Mouse (Mus musculus) B cell, adult 2 months (primary cell): ENCODE measurements at regions not wholly inside any gene's neighbourhood (a gene's known extent, or its start where the extent isn't known, plus 50 kb on each side); places are given as distances from the start of the nearest gene placed in this dataset.

ENCODE experiments used
- DNase-seq, 2 experiments: peaks; one replicate each; pipeline ENCODE4 v3.0.0; 2022

GRCm38 (mm10) chr11:112140495-112140894 lies 641.5 kb upstream of the Sox9 start:
- no peak for DNase-seq

- no peak for DNase-seq
These were observed 641.1 kb upstream of the Sox9 start for GRCm38 (mm10) chr11:112140912-112141311.

- no peak for DNase-seq
These were observed 630.0 kb upstream of the Sox9 start for GRCm38 (mm10) chr11:112152051-112152450.

DNA sequence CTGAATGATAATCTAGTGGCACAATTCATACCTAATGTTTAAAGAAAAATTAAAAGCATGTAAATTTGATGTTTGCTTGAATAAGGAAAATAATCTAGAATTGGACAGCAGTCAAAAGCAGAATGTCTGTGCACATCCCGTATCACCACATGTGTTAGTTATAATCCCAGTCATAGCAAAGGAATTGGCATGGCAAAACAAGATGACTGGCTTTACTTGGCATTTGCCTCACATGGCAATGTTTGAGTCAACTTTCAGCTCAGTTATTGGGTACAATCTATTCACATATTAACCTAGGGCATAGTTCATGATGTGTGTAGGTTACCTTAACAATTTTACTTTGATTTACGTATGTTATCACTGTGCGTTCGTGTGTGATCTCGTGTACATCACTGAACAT lies 628.8 kb upstream of the Sox9 start:
- no peak for DNase-seq

- DNase-seq, result peak; percentile 1 to 6
These were observed 627.2 kb upstream of the Sox9 start for GRCm38 (mm10) chr11:112154712-112155319.

- DNase-seq, result peak; percentile 3 to 18
These were observed 626.6 kb upstream of the Sox9 start for GRCm38 (mm10) chr11:112155339-112155955.

GRCm38 (mm10) chr11:112163681-112164265 lies 618.3 kb upstream of the Sox9 start:
- DNase-seq, result no peak

DNA sequence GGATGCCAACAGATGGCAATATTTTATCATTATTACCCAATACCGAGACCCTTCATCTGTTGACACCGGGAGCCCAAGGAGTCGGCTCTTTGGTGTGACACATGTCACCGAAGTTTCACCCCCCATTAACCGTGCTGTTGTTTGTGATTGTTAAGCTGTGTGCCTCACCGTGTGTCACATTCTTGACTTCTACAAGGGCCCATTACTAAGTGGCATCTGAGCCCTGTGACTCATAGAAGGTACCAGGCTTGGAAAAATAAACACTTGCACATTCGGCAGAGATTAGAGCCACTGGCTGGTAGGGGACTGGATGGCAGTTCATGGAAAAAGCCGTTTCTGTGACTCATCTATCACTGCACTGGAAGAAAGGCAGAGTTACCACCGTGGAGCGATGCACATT lies 608.4 kb upstream of the Sox9 start:
- DNase-seq, result no peak

DNA sequence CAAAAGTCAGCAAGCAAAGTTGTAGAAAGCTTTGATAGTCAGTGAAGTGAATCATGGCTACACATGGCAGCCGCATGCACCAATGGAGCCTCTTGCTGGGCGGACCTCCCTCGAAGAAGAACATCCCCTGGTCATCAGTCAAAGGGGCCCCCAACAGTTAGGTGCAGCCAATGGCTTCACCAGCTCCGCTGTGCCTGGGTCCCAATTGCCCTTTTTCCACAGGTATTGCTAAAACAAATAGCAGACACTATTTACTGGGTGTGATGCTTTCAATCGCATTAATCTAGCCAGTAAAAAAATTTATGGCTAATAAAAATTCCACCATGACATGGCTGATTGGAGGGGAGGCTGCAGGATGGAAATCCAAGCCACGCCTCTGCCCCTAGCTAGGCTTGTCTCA lies 606.7 kb upstream of the Sox9 start:
- DNase-seq, result no peak

GRCm38 (mm10) chr11:112180666-112181065 lies 601.4 kb upstream of the Sox9 start:
- DNase-seq, result no peak

DNA sequence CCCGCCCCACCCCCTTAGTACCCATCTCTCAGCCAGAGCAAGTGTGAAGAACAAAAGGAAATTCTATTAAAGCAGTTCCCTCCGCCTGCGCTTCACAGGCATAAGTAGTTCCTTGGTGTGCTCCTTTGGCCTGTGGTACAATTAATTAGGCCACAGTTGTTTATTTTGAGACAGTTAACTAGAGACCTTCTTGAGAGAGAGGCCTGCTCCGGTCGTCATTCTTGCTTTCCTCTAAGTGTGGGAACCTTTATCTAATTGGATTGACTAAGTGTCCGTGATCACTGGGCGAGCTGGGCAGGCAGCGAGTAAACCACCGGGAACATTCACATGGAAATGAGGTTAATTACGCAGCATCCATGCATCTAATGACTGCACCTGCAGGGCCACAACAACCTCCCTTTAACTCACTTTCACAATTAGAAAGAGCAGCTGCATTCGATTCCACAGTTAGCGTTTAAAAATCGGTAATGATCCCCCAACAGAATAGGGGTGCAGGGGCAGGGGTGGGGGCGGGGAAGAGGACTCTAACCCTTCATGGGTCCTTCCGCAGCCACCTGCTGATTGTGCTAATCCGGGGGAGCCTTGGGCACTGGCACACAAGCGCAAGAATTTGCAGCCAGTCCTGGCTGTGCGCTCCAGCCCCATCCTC lies 584.3 kb upstream of the Sox9 start:
- no peak for DNase-seq

GRCm38 (mm10) chr11:112204561-112204960 lies 577.5 kb upstream of the Sox9 start:
- no peak for DNase-seq

GRCm38 (mm10) chr11:112209414-112209813 lies 572.6 kb upstream of the Sox9 start:
- no peak for DNase-seq

DNA sequence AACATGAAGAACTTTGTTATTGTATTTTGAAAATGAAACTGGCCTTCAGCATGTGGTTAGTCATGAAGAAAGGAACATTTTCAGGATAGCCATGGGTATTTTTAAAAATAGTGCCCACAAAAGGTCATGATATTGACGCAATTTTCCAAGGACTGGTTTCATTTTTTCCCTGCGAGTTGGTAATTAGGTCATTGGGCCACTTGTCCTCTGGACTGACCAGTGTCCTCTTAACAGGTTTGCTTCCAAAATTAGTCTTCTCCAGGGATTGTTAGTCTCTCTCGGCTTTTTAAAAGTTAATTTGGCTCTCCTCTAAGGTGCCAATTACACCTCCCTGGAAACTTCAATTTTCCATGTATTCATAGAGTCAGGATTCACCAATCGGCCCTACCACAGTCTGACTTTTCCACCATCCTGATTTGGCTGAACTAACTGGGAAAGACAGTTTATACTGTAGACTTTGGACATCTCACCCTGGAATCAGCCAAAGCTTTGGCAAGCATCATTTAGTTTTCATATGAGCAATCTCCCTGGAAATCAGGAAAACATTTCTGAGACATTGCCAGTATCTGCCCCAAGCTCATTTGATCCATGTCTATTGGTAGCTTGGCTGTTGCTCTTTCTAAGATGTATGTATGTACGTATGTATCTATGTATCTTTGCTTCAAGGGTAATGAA lies 562.8 kb upstream of the Sox9 start:
- no peak for DNase-seq

GRCm38 (mm10) chr11:112234492-112235116 lies 547.4 kb upstream of the Sox9 start:
- DNase-seq, result no peak

GRCm38 (mm10) chr11:112238960-112239884 lies 542.8 kb upstream of the Sox9 start:
- DNase-seq, result no peak

DNA sequence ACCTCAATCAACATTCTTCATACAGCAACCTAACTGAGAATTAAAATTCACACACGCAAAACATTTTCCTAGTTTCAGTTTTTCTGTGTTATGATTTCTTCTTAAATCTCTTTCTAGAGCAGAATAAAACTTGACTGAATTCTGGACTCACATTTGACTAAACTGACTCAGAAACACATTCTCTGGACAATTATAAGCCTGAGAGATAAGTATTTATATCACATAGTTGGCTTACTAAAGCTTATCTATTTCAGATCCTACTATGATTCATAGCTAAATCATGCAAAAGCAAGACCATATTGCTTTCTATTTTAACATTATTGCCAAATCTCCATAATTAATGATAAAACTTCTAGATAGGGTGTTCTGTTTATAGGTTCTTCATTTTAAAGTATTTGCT lies 529.5 kb upstream of the Sox9 start:
- DNase-seq, result no peak

- DNase-seq, result no peak
These were observed 529.0 kb upstream of the Sox9 start for GRCm38 (mm10) chr11:112253061-112253460.

DNA sequence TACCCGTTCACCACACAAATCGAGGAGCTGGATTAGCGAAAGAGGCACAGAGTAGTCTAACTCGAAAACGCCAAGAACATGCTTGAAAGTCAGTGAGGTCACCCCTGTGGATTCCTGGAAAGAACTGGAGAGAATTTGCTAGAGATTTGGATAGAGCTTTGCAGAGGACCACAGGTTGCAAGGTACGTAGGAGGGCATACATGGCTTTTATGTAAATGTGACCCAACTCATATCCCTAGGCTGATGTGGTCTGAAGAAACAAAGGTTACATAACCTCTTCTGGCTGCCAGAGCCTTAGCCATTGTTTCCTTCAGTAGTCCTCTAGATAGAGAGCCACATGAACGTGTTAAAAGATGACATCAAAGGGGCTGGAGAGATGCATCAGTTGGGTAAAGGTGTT lies 525.7 kb upstream of the Sox9 start:
- DNase-seq, result no peak

DNA sequence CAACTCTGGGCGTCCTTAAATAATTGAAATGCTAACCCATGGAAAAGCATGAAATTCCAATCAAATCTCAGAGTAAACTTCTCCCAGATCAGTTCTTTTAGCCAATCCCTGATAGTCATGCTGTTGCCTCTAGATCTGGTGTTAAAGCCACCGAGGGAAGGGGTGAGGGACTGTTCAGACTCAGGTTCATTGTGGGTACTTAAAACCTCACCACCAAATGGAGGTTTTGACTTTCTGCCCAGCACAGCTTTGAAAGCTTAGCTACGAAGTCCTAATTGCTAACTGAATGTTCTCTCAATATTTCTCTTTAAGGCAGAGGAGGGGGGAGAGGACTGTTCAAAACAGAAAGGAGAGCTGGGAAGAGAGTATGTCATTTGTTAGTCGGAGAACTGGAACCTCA lies 517.9 kb upstream of the Sox9 start:
- no peak for DNase-seq

- no peak for DNase-seq
These were observed 511.1 kb upstream of the Sox9 start for GRCm38 (mm10) chr11:112270911-112271310.

DNA sequence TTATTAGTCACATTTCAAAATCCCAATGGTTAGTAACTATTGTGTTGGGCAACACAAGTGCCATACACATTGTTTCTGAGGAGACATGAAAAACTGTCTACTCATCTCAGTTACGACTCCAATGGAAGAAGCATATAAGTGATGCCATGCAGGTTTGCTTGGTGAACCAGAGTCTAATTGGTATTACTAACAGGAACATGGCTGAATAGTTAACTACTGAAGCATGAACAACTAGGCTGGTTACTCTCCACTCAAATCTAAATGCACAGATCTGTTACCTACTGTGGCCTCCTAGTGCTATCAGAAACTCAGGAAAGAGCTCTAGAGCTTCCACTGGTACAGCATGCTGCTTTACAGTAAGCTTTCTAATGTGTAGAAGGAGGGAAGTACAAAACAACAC lies 503.5 kb upstream of the Sox9 start:
- DNase-seq, result no peak
